Mouse (Mus musculus): Measurements from ENCODE around the gene Ppp1r2. TPM values are rescaled to one million over a fixed set of nuclear protein-coding genes. Genes with fewer than 3 reads are reported as not detected.

Gene Ppp1r2
- polyA plus RNA-seq, 1 experiment from 2014 or later, result 97.2 TPM

GRCm38 (mm10) chr16:31312296-31312695 lies 37.2 kb upstream of the Ppp1r2 start:
- H3K27me3 ChIP-seq (replicated peaks), result no peaks in the 10 kb centered on the region
- WGBS, result 62% methylated on average over 3 of the region's 3 CpGs

GRCm38 (mm10) chr16:31305199-31305919 lies 30.3 kb upstream of the Ppp1r2 start:
- 0 out of 2 replicates have a peak, but pooled peaks have one; percentile 59 for ATAC-seq (ENCODE audit: insufficient number of reproducible peaks, low FRiP score)
- H3K4me2 ChIP-seq, result no peak overlapping the region

More at GRCm38 (mm10) chr16:31312296-31312695, 37.2 kb upstream of the Ppp1r2 start:
- no peak overlapping the region for H3K27ac ChIP-seq (ENCODE audit: poor library complexity, severe bottlenecking)
- no peak overlapping the region for H3K9ac ChIP-seq
- no peak overlapping the region for H3K4me2 ChIP-seq
- 0 out of 2 replicates have a peak, but pooled peaks cover 8% of the 10 kb centered on the region for H3K4me1 ChIP-seq (replicated peaks)
- no peaks in the 10 kb centered on the region for H3K36me3 ChIP-seq
- H3K4me3 ChIP-seq, result no peak overlapping the region
- ATAC-seq (ENCODE audit: insufficient number of reproducible peaks, low FRiP score), result no peak
- H3K9me3 ChIP-seq (replicated peaks), result no peaks in the 10 kb centered on the region

GRCm38 (mm10) chr16:31303276-31303675 lies 28.2 kb upstream of the Ppp1r2 start:
- Histone ChIP-seq H3K9me3 (replicated peaks) (no peaks in the 10 kb centered on the region), H3K4me3 (no peak overlapping the region), H3K36me3 (no peaks in the 10 kb centered on the region), H3K27me3 (replicated peaks) (no peaks in the 10 kb centered on the region), H3K27ac (ENCODE audit: poor library complexity, severe bottlenecking) (no peak overlapping the region), H3K4me1 (replicated peaks) (peaks cover 12% of the 10 kb centered on the region), H3K4me2 (no peak overlapping the region), H3K9ac (no peak overlapping the region)
- WGBS, result 70% methylated on average over 10 of the region's 10 CpGs
- ATAC-seq (ENCODE audit: insufficient number of reproducible peaks, low FRiP score), result no peak

More at GRCm38 (mm10) chr16:31305199-31305919, 30.3 kb upstream of the Ppp1r2 start:
- Histone ChIP-seq H3K9me3 (replicated peaks) (no peaks in the 10 kb centered on the region), H3K4me3 (no peak overlapping the region), H3K36me3 (no peaks in the 10 kb centered on the region), H3K9ac (no peak overlapping the region), H3K27ac (ENCODE audit: poor library complexity, severe bottlenecking) (no peak overlapping the region), H3K4me1 (replicated peaks) (peaks cover 2% of the 10 kb centered on the region; the same call in 1 of the 2 replicates), H3K27me3 (replicated peaks) (no peaks in the 10 kb centered on the region)
- 58% methylated on average over 5 of the region's 5 CpGs for WGBS

GRCm38 (mm10) chr16:31300883-31301532 lies 25.9 kb upstream of the Ppp1r2 start:
- H3K27me3 ChIP-seq (replicated peaks), result no peaks in the 10 kb centered on the region
- no peaks in the 10 kb centered on the region for H3K9me3 ChIP-seq (replicated peaks)
- peaks cover 12% of the 10 kb centered on the region for H3K4me1 ChIP-seq (replicated peaks)
- no peak overlapping the region for H3K27ac ChIP-seq (ENCODE audit: poor library complexity, severe bottlenecking)
- no peak for ATAC-seq (ENCODE audit: insufficient number of reproducible peaks, low FRiP score)
- H3K36me3 ChIP-seq, result no peaks in the 10 kb centered on the region
- no peak overlapping the region for H3K4me3 ChIP-seq
- H3K9ac ChIP-seq, result no peak overlapping the region
- no peak overlapping the region for H3K4me2 ChIP-seq
- 77% methylated on average over 6 of the region's 6 CpGs for WGBS

DNA sequence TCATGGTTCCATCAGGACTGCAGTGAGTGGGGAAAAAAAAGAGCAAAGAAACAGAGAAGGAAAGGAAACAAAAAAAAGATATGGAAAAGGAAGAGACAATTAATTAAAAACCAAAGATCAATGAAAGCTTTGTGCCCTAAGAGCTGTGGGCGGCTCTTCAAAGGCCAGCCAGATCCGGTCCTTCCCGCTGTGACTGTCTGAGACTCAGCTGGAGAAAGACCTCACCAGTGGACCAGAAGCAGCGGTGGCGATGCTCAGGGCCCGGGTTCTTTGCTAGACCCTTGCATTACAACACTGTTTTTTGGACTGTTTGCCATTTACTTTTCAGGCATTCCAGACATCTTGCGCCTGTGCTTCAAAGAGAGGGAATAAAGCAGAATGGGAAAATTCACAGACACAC lies 25.4 kb upstream of the Ppp1r2 start:
- Histone ChIP-seq H3K9me3 (replicated peaks) (no peaks in the 10 kb centered on the region), H3K4me2 (no peak overlapping the region), H3K4me1 (replicated peaks) (peaks cover 12% of the 10 kb centered on the region), H3K27ac (ENCODE audit: poor library complexity, severe bottlenecking) (no peak overlapping the region), H3K36me3 (no peaks in the 10 kb centered on the region), H3K4me3 (no peak overlapping the region), H3K27me3 (replicated peaks) (no peaks in the 10 kb centered on the region), H3K9ac (no peak overlapping the region)
- no peak for ATAC-seq (ENCODE audit: insufficient number of reproducible peaks, low FRiP score)
- WGBS, result 50% methylated on average over 7 of the region's 7 CpGs

DNA sequence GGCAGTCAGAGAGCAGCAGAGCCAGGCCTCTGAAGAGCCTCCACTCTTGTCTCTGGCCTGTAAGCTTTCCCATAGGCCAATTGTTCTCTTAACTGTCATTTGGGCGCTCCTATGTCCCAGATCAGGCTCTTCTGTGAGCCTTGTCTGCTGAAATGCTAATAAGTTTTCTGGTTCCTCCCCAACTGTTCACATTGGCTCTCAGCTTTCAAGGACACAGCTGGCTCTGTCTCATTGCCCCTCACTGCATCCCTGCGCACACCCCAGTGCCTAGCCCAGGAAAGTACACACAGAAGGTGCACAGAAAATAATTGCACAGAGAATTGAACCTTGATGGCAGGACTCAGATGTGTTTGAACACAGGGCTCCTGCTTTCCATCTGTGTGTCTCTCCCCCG lies 24.9 kb upstream of the Ppp1r2 start:
- 60% methylated on average over 3 of the region's 3 CpGs for WGBS
- Histone ChIP-seq H3K4me1 (replicated peaks) (peaks cover 12% of the 10 kb centered on the region), H3K36me3 (no peaks in the 10 kb centered on the region), H3K27me3 (replicated peaks) (no peaks in the 10 kb centered on the region), H3K9ac (no peak overlapping the region), H3K4me3 (no peak overlapping the region), H3K9me3 (replicated peaks) (no peaks in the 10 kb centered on the region), H3K27ac (ENCODE audit: poor library complexity, severe bottlenecking) (no peak overlapping the region), H3K4me2 (no peak overlapping the region)
- ATAC-seq (ENCODE audit: insufficient number of reproducible peaks, low FRiP score), result no peak

- H3K27ac ChIP-seq (ENCODE audit: poor library complexity, severe bottlenecking), result no peak overlapping the region
- no peak for ATAC-seq (ENCODE audit: insufficient number of reproducible peaks, low FRiP score)
- H3K36me3 ChIP-seq, result no peaks in the 10 kb centered on the region
- H3K4me1 ChIP-seq (replicated peaks), result peaks cover 12% of the 10 kb centered on the region
- H3K9me3 ChIP-seq (replicated peaks), result no peaks in the 10 kb centered on the region
- H3K4me3 ChIP-seq, result no peak overlapping the region
- whole genome bisulfite sequencing, result 44% methylated on average over 11 of the region's 11 CpGs
- no peak overlapping the region for H3K9ac ChIP-seq
- H3K4me2 ChIP-seq, result no peak overlapping the region
- no peaks in the 10 kb centered on the region for H3K27me3 ChIP-seq (replicated peaks)
Observed at GRCm38 (mm10) chr16:31299164-31299959, 24.3 kb upstream of the Ppp1r2 start.

DNA sequence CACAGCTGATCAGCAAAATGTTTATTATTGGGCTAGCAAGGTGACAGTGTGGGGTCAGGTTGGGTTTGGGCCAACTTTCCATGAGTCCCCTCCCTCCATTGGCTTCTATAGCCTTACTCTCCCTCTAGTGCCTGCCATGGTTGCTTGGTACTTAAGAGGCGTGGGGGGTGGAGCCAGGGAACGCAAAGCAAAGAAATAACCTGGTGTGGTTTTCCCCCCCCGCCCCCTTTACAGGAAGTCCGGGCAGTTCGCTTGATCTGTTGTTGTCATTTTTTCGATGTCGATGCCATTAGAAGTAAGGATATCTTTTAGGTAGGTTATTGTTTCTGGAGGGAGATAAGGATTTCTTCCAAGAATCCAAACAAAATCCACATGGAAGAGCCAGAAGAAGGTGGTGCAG lies 22.0 kb upstream of the Ppp1r2 start:
- ATAC-seq (ENCODE audit: insufficient number of reproducible peaks, low FRiP score), result no peak
- 77% methylated on average over 7 of the region's 7 CpGs for WGBS

DNA sequence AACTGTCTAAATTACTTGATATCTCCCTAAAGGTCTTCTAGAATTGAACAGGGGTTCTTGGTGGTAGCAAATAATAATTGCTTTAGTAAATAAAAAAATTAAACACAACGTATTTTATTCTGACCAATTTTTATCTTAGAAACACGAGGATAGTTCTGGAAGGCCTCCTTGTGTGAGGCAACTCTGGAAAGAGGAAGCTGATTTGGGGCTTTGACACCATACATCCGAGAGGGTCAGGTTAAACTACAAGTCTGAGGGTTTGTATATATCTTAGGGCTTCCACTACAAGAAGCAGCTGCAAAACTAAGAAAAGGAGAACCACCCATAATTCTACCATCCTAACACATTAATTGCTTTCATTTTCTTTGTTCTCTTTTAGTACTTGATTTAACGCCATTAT lies 18.7 kb upstream of the Ppp1r2 start:
- Histone ChIP-seq H3K4me1 (replicated peaks) (peaks cover 23% of the 10 kb centered on the region), H3K36me3 (no peaks in the 10 kb centered on the region), H3K4me3 (no peak overlapping the region), H3K9ac (no peak overlapping the region), H3K27me3 (replicated peaks) (no peaks in the 10 kb centered on the region), H3K4me2 (no peak overlapping the region), H3K9me3 (replicated peaks) (no peaks in the 10 kb centered on the region), H3K27ac (ENCODE audit: poor library complexity, severe bottlenecking) (no peak overlapping the region)
- ATAC-seq (ENCODE audit: insufficient number of reproducible peaks, low FRiP score), result no peak
- WGBS, result 63% methylated on average over 4 of the region's 4 CpGs

More for the DNA sequence above, 22.0 kb upstream of the Ppp1r2 start:
- Histone ChIP-seq H3K27ac (ENCODE audit: poor library complexity, severe bottlenecking) (no peak overlapping the region), H3K27me3 (replicated peaks) (no peaks in the 10 kb centered on the region), H3K36me3 (no peaks in the 10 kb centered on the region), H3K9me3 (replicated peaks) (no peaks in the 10 kb centered on the region), H3K4me2 (no peak overlapping the region), H3K4me1 (replicated peaks) (peaks cover 14% of the 10 kb centered on the region), H3K4me3 (no peak overlapping the region), H3K9ac (no peak overlapping the region)

GRCm38 (mm10) chr16:31290751-31291365 lies 15.8 kb upstream of the Ppp1r2 start:
- H3K4me1 ChIP-seq (replicated peaks), result peaks cover 23% of the 10 kb centered on the region
- H3K4me2 ChIP-seq, result peak overlapping the region; percentile 54
- H3K27ac ChIP-seq (ENCODE audit: poor library complexity, severe bottlenecking), result peak overlapping the region; percentile 89
- H3K9me3 ChIP-seq (replicated peaks), result no peaks in the 10 kb centered on the region
- H3K27me3 ChIP-seq (replicated peaks), result no peaks in the 10 kb centered on the region
- H3K4me3 ChIP-seq, result no peak overlapping the region
- no peak overlapping the region; the same call in 1 of the 2 replicates for H3K9ac ChIP-seq
- no peak for ATAC-seq (ENCODE audit: insufficient number of reproducible peaks, low FRiP score)
- 53% methylated on average over 7 of the region's 7 CpGs for WGBS
- H3K36me3 ChIP-seq, result no peaks in the 10 kb centered on the region

Measured in heart, embryonic 12.5 days (tissue).